Comparison of ENCODE assay signal across 30 mouse cellular contexts in the genomic region with DNA sequence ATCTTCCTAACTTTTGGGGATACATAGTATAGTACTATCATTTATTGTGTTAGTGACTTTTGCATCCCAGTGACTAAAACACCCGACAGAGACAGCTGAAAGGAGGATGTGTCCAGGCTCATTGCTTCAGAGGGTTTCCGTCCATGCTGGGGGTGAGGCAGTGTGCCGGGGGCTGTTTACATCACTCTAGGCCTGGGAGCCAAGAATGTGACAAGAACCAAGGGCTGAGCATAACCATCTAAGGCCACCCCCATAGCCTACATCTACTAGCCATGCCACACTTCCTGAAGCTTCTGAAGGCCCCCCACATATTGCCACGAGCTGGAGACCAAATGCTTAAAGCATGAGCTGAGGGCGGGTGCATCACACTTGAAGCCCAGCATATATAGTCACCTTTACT. TPM values are rescaled to one million over a fixed set of nuclear protein-coding genes. Genes with fewer than 3 reads are reported as not detected.
DNase-seq lines count a peak whose midpoint lies in the region; ATAC-seq and TF ChIP-seq lines count a peak whose summit lies in the region.
"Had no signal": no experiment of that assay in that cellular context is flagged by ENCODE, and none has a peak within 500 bp of the region (broad histone marks: within the 10 kb centered on the region; RNA-seq: fewer than 3 reads in every experiment).

No protein-coding gene starts in this region.

- no peak overlapping the region for H3K4me2 ChIP-seq in intestine, embryonic 15.5 days (replicated peaks)
- H3K4me2 ChIP-seq in intestine, postnatal 0 days (replicated peaks; ENCODE audit: low read depth), result no peak overlapping the region
- H3K4me2 ChIP-seq in lung, embryonic 15.5 days, result no peak overlapping the region
- H3K4me2 ChIP-seq in hindbrain, embryonic 13.5 days, result no peak overlapping the region
- H3K4me2 ChIP-seq: embryonic facial prominence, embryonic 13.5 days; forebrain, embryonic 12.5 days; forebrain, embryonic 15.5 days; heart, embryonic 13.5 days had no signal

- H3K4me3 ChIP-seq in intestine, embryonic 15.5 days (replicated peaks), result no peak overlapping the region
- no peak overlapping the region for H3K4me3 ChIP-seq in intestine, postnatal 0 days (ENCODE audit: low read depth, low read length)
- no peak overlapping the region for H3K4me3 ChIP-seq in lung, embryonic 15.5 days
- no peak overlapping the region for H3K4me3 ChIP-seq in hindbrain, embryonic 13.5 days
- H3K4me3 ChIP-seq: embryonic facial prominence, embryonic 10.5 days; embryonic facial prominence, embryonic 13.5 days; erythroblast, embryonic 14.5 days; forebrain, embryonic 12.5 days; forebrain, embryonic 15.5 days; heart, adult 2 months; heart, embryonic 10.5 days; heart, embryonic 13.5 days had no signal

- 43% methylated on average over 5 of the region's 5 CpGs for whole genome bisulfite sequencing in intestine, embryonic 15.5 days
- 57% methylated on average over 5 of the region's 5 CpGs for WGBS in intestine, postnatal 0 days
- WGBS in lung, embryonic 15.5 days, result 30% methylated on average over 5 of the region's 5 CpGs
- WGBS in hindbrain, embryonic 13.5 days, result 74% methylated on average over 5 of the region's 5 CpGs

- no peak for TF ChIP-seq CTCF in intestine, postnatal 0 days (IDR thresholded peaks at IDR 0.05; ENCODE audit: low read depth)

- peaks cover 5% of the 10 kb centered on the region; the same call in 1 of the 2 replicates for H3K4me1 ChIP-seq in intestine, embryonic 15.5 days (replicated peaks)
- H3K4me1 ChIP-seq in intestine, postnatal 0 days (replicated peaks; ENCODE audit: control insufficient read depth, insufficient read depth, low read length), result no peaks in the 10 kb centered on the region
- H3K4me1 ChIP-seq in lung, embryonic 15.5 days, result peaks cover 15% of the 10 kb centered on the region
- peaks cover 14% of the 10 kb centered on the region for H3K4me1 ChIP-seq in hindbrain, embryonic 13.5 days (replicated peaks)

- H3K36me3 ChIP-seq in intestine, embryonic 15.5 days, result no peaks in the 10 kb centered on the region
- H3K36me3 ChIP-seq in intestine, postnatal 0 days (ENCODE audit: control insufficient read depth, insufficient read depth), result no peaks in the 10 kb centered on the region
- H3K36me3 ChIP-seq in lung, embryonic 15.5 days, result no peaks in the 10 kb centered on the region
- H3K36me3 ChIP-seq in hindbrain, embryonic 13.5 days, result no peaks in the 10 kb centered on the region
- H3K36me3 ChIP-seq: embryonic facial prominence, embryonic 10.5 days; forebrain, embryonic 12.5 days; forebrain, embryonic 15.5 days; heart, embryonic 10.5 days; heart, embryonic 13.5 days had no signal

- no peak overlapping the region for H3K27ac ChIP-seq in intestine, embryonic 15.5 days
- no peak overlapping the region for H3K27ac ChIP-seq in intestine, postnatal 0 days (ENCODE audit: low read depth, low read length)
- no peak overlapping the region for H3K27ac ChIP-seq in lung, embryonic 15.5 days
- H3K27ac ChIP-seq in hindbrain, embryonic 13.5 days, result no peak overlapping the region
- H3K27ac ChIP-seq: embryonic facial prominence, embryonic 10.5 days; embryonic facial prominence, embryonic 13.5 days; forebrain, embryonic 12.5 days; forebrain, embryonic 15.5 days; heart, adult 2 months; heart, embryonic 10.5 days; heart, embryonic 13.5 days had no signal

- H3K27me3 ChIP-seq in intestine, embryonic 15.5 days (replicated peaks), result no peaks in the 10 kb centered on the region
- H3K27me3 ChIP-seq in intestine, postnatal 0 days (replicated peaks; ENCODE audit: control insufficient read depth, insufficient read depth, low read length), result no peaks in the 10 kb centered on the region; the same call in 1 of the 2 replicates
- no peaks in the 10 kb centered on the region for H3K27me3 ChIP-seq in lung, embryonic 15.5 days
- H3K27me3 ChIP-seq in hindbrain, embryonic 13.5 days, result no peaks in the 10 kb centered on the region
- H3K27me3 ChIP-seq: forebrain, embryonic 15.5 days had no signal

- no peak for DNase-seq in lung, postnatal 25 days (ENCODE audit: low spot score)
- DNase-seq in lung, postnatal 10 days, result peak; percentile 76
- no peak for DNase-seq in lung, postnatal 14 days
- DNase-seq: adrenal gland, adult 8-10 months; adrenal gland, postnatal 25 days; cerebellum, adult 11-12 months; cerebellum, adult 8-10 months; cerebellum, postnatal 10 days; cerebellum, postnatal 36 days; embryo, embryonic 11 days; gastrocnemius, postnatal 10 days; gastrocnemius, postnatal 36 days; heart, adult 2 months; heart, postnatal 14 days; heart, postnatal 4 days had no signal

- H3K9ac ChIP-seq in intestine, embryonic 15.5 days, result no peak overlapping the region
- H3K9ac ChIP-seq in intestine, postnatal 0 days (ENCODE audit: low read depth, low read length), result no peak overlapping the region
- H3K9ac ChIP-seq in lung, embryonic 15.5 days, result no peak overlapping the region
- H3K9ac ChIP-seq in hindbrain, embryonic 13.5 days, result no peak overlapping the region
- H3K9ac ChIP-seq: embryonic facial prominence, embryonic 13.5 days; forebrain, embryonic 12.5 days; forebrain, embryonic 15.5 days; heart, embryonic 13.5 days had no signal

- no peaks in the 10 kb centered on the region for H3K9me3 ChIP-seq in intestine, embryonic 15.5 days
- H3K9me3 ChIP-seq in intestine, postnatal 0 days (ENCODE audit: control insufficient read depth), result no peaks in the 10 kb centered on the region
- H3K9me3 ChIP-seq in lung, embryonic 15.5 days, result no peaks in the 10 kb centered on the region
- H3K9me3 ChIP-seq in hindbrain, embryonic 13.5 days, result no peaks in the 10 kb centered on the region
- H3K9me3 ChIP-seq: embryonic facial prominence, embryonic 10.5 days; embryonic facial prominence, embryonic 13.5 days; forebrain, embryonic 12.5 days; forebrain, embryonic 15.5 days; heart, embryonic 10.5 days; heart, embryonic 13.5 days had no signal

- ATAC-seq in intestine, embryonic 15.5 days, result peak; percentile 66
- ATAC-seq in intestine, postnatal 0 days, result no peak
- ATAC-seq in lung, embryonic 15.5 days (ENCODE audit: borderline replicate concordance, extremely low read depth, low FRiP score, low TSS enrichment), result peak; percentile 86
- no peak for ATAC-seq in hindbrain, embryonic 13.5 days (ENCODE audit: low FRiP score)
- ATAC-seq: activated CD4-positive, CD25-positive, alpha-beta regulatory T cell, adult 4 months; forebrain, embryonic 15.5 days had no signal

RNA-seq across cellular contexts. Expression of a gene that starts 18.0 kb away (rescaled TPM):
- polyA plus RNA-seq in intestine, embryonic 15.5 days (2015; fragmentation: Nextera tagmentation; extraction: Ambion mirVana), result 3.4 and 4.2 TPM in 2 replicates
- 2.2 and 2.4 TPM in 2 replicates for polyA plus RNA-seq in intestine, postnatal 0 days (2015; fragmentation: Nextera tagmentation; extraction: Ambion mirVana)
- polyA plus RNA-seq in lung, embryonic 15.5 days (2015; fragmentation: Nextera tagmentation; extraction: Ambion mirVana), result 3.0 and 3.1 TPM in 2 replicates
- 3.6 and 5.0 TPM in 2 replicates for polyA plus RNA-seq in hindbrain, embryonic 13.5 days (2015; fragmentation: Nextera tagmentation; extraction: Ambion mirVana)
- polyA plus RNA-seq: activated CD4-positive, CD25-positive, alpha-beta regulatory T cell, adult 4 months; erythroblast, embryonic 14.5 days had no signal

RNA-seq across cellular contexts. Expression of a gene that starts 34.2 kb away (rescaled TPM):
- not detected in 2 replicates for polyA plus RNA-seq in intestine, embryonic 15.5 days (2015; fragmentation: Nextera tagmentation; extraction: Ambion mirVana)
- not detected in 2 replicates for polyA plus RNA-seq in intestine, postnatal 0 days (2015; fragmentation: Nextera tagmentation; extraction: Ambion mirVana)
- 0.08 and 0.14 TPM in 2 replicates for polyA plus RNA-seq in lung, embryonic 15.5 days (2015; fragmentation: Nextera tagmentation; extraction: Ambion mirVana)
- 1.4 and 4.1 TPM in 2 replicates for polyA plus RNA-seq in hindbrain, embryonic 13.5 days (2015; fragmentation: Nextera tagmentation; extraction: Ambion mirVana)
- polyA plus RNA-seq: cortical plate, adult 2 months; heart, adult 2 months; heart, embryonic 13.5 days; heart, embryonic 16.5 days had no signal

RNA-seq across cellular contexts. Expression of a gene that starts 50.7 kb away (rescaled TPM):
- polyA plus RNA-seq in intestine, embryonic 15.5 days (2015; fragmentation: Nextera tagmentation; extraction: Ambion mirVana), result not detected in 2 replicates
- not detected in 2 replicates for polyA plus RNA-seq in intestine, postnatal 0 days (2015; fragmentation: Nextera tagmentation; extraction: Ambion mirVana)
- polyA plus RNA-seq in lung, embryonic 15.5 days (2015; fragmentation: Nextera tagmentation; extraction: Ambion mirVana), result not detected in 2 replicates
- polyA plus RNA-seq in hindbrain, embryonic 13.5 days (2015; fragmentation: Nextera tagmentation; extraction: Ambion mirVana), result not detected in 2 replicates
- polyA plus RNA-seq: activated CD4-positive, CD25-positive, alpha-beta regulatory T cell, adult 4 months; embryonic facial prominence, embryonic 10.5 days; embryonic facial prominence, embryonic 13.5 days; erythroblast, embryonic 14.5 days; forebrain, embryonic 12.5 days; forebrain, embryonic 15.5 days; heart, adult 2 months; heart, embryonic 10.5 days; heart, embryonic 13.5 days; heart, embryonic 16.5 days; hindbrain, embryonic 11.5 days had no signal

Comparison
In these comparisons a context has a peak if more than half of its experiments do, and no peak if none do; other contexts are left out.
1. ATAC-seq: peak in intestine, embryonic 15.5 days (single experiment) and lung, embryonic 15.5 days (single experiment); none in intestine, postnatal 0 days (single experiment) and hindbrain, embryonic 13.5 days (single experiment).